Mouse (Mus musculus) left cerebral cortex, postnatal 36 days (tissue): ENCODE results near the gene Arrb1. TPM values are rescaled to one million over a fixed set of nuclear protein-coding genes. Genes with fewer than 3 reads are reported as not detected.
A peak's percentile ranks its signal among the peaks of the same experiment; 100 is the strongest.

Experiments used
- DNase-seq, 2 experiments: peaks; one replicate each; pipeline ENCODE4 v3.0.0; 2021 to 2022; ENCODE audit warnings: low spot score in 2 of 2, mixed read lengths in 1 of 2
- intact Hi-C: fragments of 180-260 bp; cut with DNase I; formaldehyde crosslinking; loops from one replicate; pipeline ENCODE4 v1.15.1; 2025
- total RNA-seq, 2 experiments: library from RNA; stranded (reverse); gene quantifications; 2 replicates each; pipeline ENCODE4 v1.2.3; 2021

Gene Arrb1
- total RNA-seq, 2 experiments from 2014 or later: 189 to 196 TPM

DNA sequence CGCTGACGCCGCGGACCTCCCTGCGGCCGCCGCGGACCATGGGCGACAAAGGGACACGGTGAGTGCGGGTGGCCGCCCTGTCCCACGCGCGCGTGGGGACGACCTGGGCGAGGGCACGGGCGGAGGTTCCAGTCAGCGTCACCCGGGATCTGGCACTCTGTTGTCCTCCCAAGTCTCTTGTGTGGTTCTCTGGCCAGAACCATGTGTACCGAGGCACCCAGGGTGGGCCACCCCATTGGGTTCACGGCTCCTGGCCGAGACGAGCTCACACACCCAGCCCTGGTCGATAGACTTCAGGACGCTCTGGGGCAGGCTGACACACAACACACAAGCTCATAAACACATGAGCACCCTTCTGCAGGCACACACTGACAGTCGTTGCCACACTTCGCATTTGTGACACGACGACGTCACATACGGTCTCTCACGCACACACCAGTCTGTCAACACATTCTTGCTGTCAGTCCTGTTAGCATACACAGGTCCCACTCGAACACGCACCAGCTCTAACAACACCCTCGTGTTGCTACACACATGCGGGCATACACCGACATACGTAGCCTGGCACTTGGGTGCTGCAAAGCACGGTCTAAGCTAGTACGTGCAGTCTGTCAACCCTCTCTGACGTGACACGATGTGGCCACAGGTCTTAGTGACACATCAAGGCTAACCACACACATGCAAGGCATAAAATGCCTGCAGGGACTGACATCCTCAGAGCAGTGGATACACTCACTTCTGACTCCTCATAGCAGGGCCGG lies 655 bp downstream of the Arrb1 start:
- DNase-seq: peak in 1 of 2 experiments; percentile 58
- intact Hi-C loops: loop anchor here (5.0 kb wide), 1 partner anchor 34 kb away; no protein-coding TSS in a partner anchor

DNA sequence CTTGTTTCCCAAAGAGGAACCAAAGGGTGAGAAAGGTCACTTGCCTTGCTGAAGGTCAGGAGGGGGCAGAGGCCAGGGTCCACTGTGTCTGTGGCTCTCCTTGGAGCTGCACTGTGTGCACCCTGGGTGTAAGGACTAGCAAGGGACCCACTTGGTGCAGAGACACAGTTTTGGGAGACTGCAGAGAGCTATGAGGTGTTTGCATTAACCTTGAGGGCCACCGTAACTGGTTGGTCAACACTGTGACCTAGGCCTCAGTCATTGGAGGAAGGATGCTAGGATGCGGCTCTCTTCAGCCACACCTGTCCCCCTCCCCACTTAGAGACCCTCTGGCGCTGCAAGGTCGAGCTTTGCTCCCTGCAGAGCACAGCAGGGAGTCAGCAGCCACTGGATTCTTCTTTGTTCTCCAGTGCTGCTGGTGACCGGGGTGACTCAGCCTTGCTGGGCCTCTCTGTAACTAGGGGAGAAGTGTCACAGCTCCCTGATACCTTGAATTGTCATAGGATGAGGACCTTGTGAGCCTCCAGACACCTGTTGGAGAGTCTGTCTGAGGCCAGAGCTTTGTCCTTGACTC lies 2.0 kb downstream of the Arrb1 start:
- intact Hi-C loops: loop anchor here (5.0 kb wide), 1 partner anchor 35 kb away; no protein-coding TSS in a partner anchor
- DNase-seq: no peak

DNA sequence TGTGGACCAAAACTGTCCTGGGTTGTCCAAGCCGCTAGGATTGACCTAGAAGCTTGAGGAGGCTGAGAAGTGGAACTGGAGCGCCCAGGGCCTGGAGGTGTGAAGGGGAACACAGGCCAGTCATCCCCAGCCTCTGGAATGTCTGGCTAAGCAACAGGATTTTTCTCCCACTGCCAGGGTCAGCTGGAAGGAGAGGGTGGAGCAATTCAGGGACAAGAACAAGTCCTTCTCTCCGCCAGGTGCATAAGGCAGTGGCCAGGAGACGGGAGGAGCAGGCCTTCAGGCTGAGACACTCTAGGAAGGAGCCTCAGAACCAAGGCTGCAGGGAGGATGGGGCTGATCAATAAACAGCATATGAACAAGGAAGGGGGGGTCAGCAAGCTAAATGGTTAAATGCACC lies 3.2 kb downstream of the Arrb1 start:
- intact Hi-C loops: loop anchor here (5.0 kb wide), 1 partner anchor 36 kb away; no protein-coding TSS in a partner anchor
- no peak for DNase-seq

DNA sequence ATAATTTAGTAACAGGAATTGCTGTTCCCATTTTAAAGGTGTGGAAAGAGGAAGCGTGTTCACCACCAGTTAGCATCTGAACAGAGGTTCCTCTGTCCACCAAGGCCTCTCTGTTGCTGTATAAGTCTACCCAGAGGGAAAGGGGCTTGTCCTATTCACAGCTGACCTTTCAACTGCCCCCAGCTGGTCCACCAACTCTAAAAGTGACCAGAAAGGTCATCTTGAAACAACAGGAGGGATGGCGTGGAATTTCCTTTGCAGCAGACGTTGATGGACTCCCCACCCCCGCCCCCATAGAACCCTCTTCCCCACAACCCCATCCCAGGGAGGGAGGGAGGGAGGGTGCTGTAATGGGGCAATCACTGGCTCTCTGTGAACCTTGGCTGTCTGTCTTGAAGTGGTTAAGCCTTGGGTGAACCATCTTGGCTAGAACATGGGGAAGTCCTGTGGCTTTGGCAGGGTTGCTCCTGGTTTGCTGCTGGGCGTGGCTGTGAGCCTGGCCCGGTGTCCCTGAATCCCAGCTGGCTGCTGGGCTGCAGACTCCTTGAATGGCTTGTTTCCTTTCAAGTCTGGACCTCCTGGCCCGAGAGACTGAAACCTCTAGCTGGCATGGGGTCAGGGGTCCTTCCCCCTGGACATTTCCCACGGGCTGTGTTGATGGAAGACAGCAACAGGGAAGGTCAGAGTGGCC lies 4.1 kb downstream of the Arrb1 start:
- DNase-seq: peak in 1 of 2 experiments; percentile 45
- intact Hi-C loops: loop anchor here (5.0 kb wide), 1 partner anchor 37 kb away; no protein-coding TSS in a partner anchor

DNA sequence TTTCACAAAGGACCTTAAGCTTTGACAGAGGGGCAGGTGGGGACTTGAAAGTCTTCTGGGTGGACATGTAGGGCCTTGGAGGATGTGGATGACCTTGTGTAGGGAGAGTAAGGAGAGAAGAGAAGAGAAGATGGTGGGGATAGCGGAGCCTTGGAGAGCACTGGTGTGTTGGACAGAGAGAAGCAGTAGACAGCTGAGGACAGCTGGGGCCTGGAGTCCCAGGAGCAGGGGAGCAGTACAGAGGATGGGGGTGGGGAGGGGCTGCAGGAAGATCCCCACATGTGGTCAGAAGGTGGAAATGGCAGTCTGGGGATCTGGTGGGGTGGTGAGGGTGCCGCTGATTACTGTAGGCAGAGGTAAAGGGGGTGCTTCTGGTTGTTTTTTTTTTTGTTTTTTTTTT lies 4.8 kb downstream of the Arrb1 start:
- peak in 1 of 2 experiments; percentile 4 for DNase-seq
- intact Hi-C loops: no loop called here

DNA sequence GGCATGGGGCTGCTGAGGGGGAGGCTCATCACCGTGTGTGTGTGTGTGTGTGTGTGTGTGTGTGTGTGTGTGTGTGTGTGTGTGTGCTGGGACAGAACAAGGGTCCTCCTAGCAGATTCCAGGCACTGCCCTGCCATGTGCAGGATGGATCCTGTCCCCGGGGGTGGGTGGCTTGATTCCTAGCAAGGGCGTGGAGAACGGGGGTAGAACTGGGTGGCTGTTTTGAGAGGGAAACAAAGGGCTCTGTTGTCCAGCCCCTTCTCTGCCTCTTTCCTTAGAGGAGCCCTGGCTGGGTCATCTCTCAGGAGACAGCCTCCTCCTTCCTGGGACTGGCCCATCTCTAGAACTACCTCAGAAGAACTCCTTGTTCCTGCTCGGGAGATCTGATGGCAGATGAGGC lies 5.9 kb downstream of the Arrb1 start:
- no peak for DNase-seq

DNA sequence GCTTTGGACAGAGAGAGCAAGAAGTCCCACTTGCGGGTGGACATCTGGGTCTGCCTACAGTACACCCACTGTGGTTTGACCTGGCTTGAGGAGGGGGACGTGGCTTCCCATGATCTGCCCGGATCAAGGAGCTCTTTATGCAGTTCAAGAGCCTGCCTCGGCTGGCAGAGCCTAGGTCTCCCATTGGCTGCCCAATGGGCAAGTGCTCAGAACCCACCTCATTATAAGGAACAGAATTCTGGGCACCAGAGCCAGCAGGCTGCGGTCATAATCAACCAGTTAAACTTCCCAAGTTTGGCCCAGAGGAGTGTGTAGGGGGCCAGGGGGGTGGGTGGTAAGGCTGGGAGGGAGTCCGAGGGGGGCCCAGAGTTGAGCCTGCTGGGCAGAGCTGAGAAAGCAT lies 9.0 kb downstream of the Arrb1 start:
- intact Hi-C loops: no loop called here
- no peak for DNase-seq

More for the DNA sequence above, 5.9 kb downstream of the Arrb1 start:
- intact Hi-C loops: no loop called here

DNA sequence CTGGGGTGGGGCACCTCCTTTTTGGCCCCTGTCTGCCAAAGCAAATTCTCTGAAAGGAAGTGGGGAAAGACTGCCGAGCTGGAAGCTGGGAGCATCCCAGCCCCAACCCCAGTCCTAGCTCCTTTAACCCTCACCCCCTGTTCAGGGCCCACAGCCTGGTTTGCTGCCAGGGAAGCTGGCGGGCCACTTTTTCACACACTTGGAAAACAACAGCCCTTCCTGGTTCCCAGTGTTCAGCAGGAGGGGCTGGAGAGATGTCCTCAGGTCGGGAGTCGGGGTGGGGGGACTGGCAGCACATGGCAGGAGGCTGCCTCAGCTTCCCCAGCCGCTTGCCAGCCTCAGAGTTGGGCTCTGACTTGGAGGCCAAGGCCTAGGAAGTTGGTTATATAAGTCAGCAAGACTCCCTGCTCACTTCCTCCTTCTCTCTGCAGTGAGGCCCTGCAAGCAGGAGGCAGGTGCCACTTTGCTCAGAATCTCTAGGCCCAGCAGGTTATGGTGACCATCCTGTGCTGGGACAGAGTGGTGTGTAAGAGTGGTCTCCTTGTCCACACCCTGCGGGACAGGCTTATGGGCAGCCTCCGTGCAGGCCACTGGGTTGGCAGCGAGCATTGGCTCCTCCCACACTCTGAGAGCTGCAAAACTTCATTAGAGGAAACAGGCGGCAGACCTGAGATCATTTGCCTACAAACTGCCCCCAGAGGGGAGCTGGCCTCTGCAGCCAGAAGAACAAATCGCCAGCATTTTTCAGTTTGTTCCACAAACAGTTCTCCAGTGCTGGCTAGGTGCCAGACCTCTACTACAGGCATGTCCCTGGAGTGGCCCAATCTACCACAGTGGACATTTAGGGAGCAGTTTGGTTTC lies 10.8 kb downstream of the Arrb1 start:
- no peak for DNase-seq
- intact Hi-C loops: no loop called here

DNA sequence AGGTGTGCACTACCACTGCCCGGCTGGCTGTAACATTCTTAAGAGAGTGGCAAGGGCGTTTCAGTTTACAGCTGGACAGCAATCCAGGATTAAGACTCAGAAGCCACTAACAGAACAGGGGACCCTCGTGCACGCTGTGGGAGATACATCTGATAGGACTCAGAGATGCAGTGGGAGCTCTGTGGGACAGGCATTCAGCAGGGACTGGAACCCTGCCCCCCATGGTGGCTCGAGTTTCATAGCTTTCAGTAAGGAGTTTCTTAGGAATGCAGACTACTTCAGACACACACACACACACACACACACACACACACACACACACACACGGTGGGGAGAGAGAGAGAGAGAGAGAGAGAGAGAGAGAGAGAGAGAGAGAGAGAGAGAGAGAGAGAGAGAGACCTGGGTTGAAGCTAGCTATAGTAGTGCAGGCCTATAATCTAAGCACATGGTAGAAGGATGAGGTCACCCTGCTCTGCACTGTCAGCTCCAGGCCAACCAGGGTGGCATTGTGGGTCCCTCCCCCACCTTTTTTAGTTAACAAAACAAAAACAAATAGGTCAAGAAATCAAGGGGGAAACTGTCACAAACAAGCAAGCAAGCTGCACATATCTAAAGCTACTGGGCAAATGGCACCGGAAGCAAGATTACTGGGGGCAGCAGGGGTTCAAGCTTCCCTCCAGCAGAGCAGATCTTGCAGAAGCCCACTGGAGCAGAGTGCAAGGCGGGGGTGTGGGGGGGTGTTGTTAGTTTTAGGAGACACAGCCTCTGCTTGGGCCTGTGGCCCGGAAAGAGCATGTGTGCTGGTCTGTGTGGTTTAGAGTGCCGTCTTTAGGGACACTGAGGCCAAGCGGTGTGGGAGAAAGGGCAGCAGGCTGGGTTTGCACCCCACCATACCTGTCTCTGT lies 12.6 kb downstream of the Arrb1 start:
- intact Hi-C loops: no loop called here
- no peak for DNase-seq

DNA sequence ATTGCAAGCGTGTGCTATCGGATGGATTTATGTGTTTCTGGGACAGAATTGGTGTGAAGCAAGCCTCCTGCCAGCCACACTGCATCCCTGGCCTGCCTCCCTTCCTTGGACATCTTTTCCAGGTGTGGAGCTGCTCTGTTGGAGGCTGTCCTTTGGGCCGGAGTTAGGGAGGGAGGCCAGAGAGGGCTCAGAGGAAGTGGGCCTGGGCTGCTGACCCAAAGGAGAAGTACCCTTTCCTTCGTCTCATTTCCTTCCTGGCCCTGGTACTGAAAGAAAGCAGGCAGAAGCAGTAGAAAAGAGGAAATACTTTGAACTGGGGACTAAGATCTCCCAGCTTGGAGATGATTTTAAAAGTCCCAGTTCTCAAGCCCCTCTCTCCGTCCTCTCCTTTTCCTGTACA lies 14.4 kb downstream of the Arrb1 start:
- DNase-seq: no peak
- intact Hi-C loops: no loop called here

DNA sequence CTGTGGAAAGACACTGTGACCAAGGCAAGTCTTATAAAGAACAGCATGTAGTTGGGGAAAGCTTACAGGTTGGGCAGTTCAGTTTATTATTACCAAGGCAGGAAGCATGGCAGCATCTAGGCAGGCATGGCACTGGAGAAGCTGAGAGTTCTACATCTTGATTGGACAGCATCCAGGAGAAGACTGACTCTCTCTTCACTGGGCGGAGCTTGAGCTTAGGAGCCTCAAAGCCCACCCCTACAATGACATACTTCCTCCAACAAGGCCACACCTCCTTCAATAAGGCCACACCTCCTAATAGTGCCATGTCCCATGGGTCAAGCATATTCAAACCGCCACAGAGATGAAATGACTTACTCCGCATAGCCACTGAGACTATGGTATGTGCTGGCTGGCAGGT lies 16.4 kb downstream of the Arrb1 start:
- no peak for DNase-seq
- intact Hi-C loops: no loop called here

DNA sequence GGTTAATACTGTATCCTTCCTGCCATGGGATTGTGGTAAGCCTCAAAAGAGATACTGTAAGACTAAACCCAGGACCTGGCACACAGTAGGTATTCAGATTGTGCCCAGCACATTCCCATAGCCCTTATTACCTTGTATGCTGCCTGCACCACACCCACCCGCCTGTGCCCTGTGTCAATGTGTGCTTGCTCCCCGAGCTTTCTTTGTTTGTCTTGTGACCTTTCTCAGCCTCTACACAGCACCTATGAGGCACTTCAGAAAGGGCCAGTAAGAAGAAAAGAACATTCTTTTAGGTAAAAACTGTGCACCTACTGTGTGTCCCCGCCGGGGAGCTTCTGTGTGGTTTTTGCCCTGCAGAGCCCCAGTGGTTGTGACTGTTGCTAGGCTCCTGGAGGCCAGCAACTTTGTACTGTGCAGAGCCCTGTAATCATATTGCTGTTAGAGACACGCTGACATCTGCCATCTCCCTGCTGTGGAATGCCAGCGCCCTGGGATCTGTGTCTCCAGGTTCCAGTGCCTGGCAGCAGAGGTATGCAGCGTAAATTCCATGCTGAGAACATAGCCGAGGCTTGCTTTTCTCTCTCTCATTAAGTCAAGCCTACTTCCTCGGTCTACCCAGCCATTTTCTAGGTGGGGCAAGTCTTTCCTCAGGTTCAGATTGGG lies 18.1 kb downstream of the Arrb1 start:
- intact Hi-C loops: no loop called here
- no peak for DNase-seq

DNA sequence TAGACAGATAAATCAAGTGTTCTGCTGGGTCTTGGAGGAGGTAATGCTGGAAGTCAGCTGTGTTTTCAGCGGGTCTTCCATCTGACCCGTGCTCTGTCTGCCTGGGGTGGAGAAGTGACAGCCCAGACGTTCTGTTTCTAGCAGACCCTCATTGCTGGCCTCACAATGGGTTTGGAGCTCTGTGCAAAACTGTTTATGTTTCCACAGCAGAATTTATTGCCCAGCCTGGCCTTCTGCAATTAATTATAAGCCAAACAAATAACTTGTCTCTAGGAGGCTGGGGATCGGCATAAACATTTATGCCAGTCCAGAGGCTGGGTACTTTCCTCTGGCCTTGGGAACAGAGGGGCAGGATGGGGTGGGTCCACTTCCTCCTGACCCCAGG lies 18.6 kb downstream of the Arrb1 start:
- intact Hi-C loops: no loop called here

DNA sequence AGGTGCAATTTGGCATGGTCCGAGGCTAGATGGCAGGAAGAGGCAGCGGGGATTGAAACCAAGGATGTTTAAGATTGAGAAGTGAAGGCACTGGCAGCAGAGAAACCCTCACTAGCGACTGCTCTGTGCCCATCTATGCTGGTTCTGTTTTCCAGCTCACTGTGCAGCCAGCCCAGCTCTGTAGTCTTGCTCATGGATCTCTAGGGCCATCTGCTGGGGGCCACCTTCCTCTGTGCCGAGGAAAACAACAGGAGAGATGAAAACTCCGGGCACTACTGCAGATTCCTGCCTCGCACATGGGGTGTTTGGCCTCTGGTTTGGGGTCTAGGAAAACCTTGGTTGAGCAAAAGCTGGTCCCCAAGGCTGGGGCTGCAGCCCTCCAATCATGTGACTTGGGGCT lies 20.6 kb downstream of the Arrb1 start:
- peak; percentile 55 to 72 for DNase-seq

More for the DNA sequence above, 18.6 kb downstream of the Arrb1 start:
- no peak for DNase-seq

DNA sequence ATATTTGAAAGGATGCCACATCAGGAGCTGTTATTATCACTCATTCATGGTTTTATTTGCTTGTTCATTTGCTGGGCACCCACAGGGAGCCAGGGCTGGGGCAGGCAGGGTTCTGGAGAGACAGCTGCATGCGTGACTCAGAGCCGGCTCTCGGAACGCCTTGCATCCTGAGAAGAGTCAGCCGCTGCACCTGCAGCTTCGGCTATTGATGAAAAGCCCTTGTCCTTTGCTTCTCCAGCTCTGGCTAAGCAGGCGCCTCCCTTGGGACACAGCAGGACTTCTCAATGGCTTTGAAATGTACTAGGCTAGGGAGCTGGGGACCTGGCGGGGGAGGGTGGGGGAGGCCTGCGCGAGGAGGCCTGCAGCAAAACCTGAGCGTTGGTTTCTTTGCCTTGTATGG lies 23.8 kb downstream of the Arrb1 start:
- DNase-seq: no peak
- intact Hi-C loops: no loop called here

More for the DNA sequence above, 20.6 kb downstream of the Arrb1 start:
- intact Hi-C loops: loop anchor here (2.0 kb wide), 1 partner anchor 55 kb away; no protein-coding TSS in a partner anchor

DNA sequence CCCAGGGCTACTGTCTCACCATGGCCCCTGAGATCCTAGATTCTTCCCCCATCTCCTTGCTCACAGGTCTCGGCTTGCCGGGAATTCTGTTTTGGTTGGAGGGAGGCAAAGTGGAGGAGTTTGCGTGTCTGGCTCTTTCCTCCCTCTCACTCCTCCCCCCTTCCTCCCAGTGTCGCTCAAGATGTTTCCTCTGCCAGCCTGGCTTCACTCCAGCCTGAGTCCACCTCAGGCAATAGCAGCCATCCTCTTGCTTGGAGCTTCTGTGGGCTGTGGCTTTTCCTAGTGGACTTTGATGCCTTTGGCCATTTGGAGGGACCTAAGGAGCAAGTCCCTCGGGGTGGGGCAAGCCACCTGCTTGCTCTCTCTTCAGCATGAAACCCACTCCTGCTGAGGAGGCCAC lies 27.2 kb downstream of the Arrb1 start:
- peak; percentile 53 to 59 for DNase-seq
- intact Hi-C loops: no loop called here

DNA sequence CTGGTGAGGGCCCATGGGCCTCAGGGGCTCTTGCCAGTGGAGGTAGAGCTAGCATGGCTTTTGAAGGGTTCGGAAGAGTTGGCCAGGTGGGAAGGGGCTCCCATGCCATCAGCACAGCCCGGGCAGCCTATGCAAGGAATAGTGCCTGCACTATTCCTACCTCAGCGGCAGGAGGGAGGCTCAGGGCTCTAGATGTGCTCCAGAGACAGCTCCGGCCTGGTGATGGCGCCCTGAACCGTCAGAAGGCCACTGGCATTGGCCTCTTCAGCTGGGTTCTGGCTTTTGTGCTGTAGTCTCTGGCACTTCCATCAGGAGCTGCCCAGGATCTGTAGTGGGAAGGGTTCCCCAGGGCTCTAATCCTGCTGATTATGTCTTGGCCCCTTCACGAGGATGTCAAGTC lies 28.0 kb downstream of the Arrb1 start:
- DNase-seq: no peak
- intact Hi-C loops: no loop called here

DNA sequence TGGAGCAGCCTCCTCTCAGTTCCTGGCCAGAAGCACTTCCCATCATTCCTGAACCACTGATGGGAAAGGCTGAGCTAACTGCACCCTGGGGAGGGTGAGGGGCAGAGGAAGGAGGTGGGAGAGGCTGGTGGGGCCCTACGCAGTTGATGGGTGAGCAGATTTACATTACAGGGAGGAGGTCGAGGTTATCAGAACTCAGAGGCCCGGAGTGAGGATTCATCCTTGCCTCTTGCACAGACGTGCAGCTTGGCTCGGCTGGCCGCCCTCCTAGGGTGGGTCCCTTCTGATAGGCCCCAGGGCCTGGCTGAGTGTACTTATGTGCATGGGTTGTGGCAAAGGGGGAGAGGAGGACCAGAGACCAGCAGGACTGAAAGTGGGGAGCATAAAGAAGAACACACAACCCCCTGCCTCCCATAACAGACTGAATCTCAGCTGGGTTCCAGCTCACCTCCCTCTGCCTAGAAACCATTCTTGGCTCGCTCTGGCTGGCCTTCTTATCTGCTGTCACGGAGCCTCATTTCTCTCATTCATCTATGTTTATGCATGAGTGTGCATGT lies 30.1 kb downstream of the Arrb1 start:
- intact Hi-C loops: no loop called here
- DNase-seq: no peak
